Mouse (Mus musculus) embryonic facial prominence, embryonic 11.5 days (tissue): ENCODE results near the gene Retreg1. TPM values are rescaled to one million over a fixed set of nuclear protein-coding genes. Genes with fewer than 3 reads are reported as not detected.
A peak's percentile ranks its signal among the peaks of the same experiment; 100 is the strongest.

ENCODE experiments used
- ATAC-seq: fragments of 200-750 bp; cut with Nextera tagmentation; replicated peaks from 2 replicates; pipeline ENCODE4 v1.8.0; 2017; ENCODE audit warnings: low read depth; ENCODE audit not compliant: insufficient number of reproducible peaks, low FRiP score, low TSS enrichment
- DNase-seq: peaks from one replicate; pipeline ENCODE4 v3.0.0-alpha.2; 2015; ENCODE audit warnings: low spot score
- H3K27ac ChIP-seq: fragments of 300-500 bp; sonication (generic); replicated peaks from 2 replicates; pipeline ENCODE4 v1.5.1; 2014; ENCODE audit warnings: mild to moderate bottlenecking, low read depth, low read length, control low read depth
- H3K27me3 ChIP-seq: fragments of 300-500 bp; sonication (generic); 2 replicates; pipeline ENCODE4 v1.6.1; 2014; ENCODE audit warnings: mild to moderate bottlenecking, low read length, moderate library complexity, mixed read lengths; ENCODE audit not compliant: control insufficient read depth, insufficient read depth
- H3K36me3 ChIP-seq: fragments of 300-500 bp; sonication (generic); replicated peaks from 2 replicates; pipeline ENCODE4 v1.6.1; 2014; ENCODE audit warnings: low read depth, mild to moderate bottlenecking, low read length, moderate library complexity, mixed read lengths; ENCODE audit not compliant: control insufficient read depth, insufficient read depth
- H3K4me1 ChIP-seq: fragments of 300-500 bp; sonication (generic); 2 replicates; pipeline ENCODE4 v1.6.1; 2014; ENCODE audit warnings: low read length, mixed read lengths; ENCODE audit not compliant: control insufficient read depth, insufficient read depth
- H3K4me2 ChIP-seq: fragments of 300-500 bp; sonication (generic); 2 replicates; pipeline ENCODE4 v1.6.1; 2014; ENCODE audit warnings: low read depth, mild to moderate bottlenecking, control low read depth, low read length, moderate library complexity
- H3K4me3 ChIP-seq: fragments of 300-500 bp; sonication (generic); 2 replicates; pipeline ENCODE4 v1.5.1; 2014; ENCODE audit warnings: low read depth, low read length, control low read depth
- H3K9ac ChIP-seq: fragments of 300-500 bp; sonication (generic); replicated peaks from 2 replicates; pipeline ENCODE4 v1.6.1; 2014; ENCODE audit warnings: mild to moderate bottlenecking, control low read depth, low read length
- H3K9me3 ChIP-seq: fragments of 300-500 bp; sonication (generic); replicated peaks from 2 replicates; pipeline ENCODE4 v1.6.1; 2016; ENCODE audit warnings: mild to moderate bottlenecking, low read length, inconsistent platforms, mixed read lengths; ENCODE audit not compliant: control insufficient read depth
- WGBS: fragments of 180-500 bp; shearing (Covaris S2); extraction: QIAGEN DNeasy Blood & Tissue Kit; methylation state at CpG from one replicate; pipeline ENCODE4 v1.1.7; 2014; 5-methylcytosine and 5-hydroxymethylcytosine counted together
- polyA plus RNA-seq: library from polyadenylated mRNA; unstranded; fragments of >200 nt; fragmentation: Nextera tagmentation; extraction: Ambion mirVana; gene quantifications from 2 replicates; pipeline ENCODE4 v1.2.1, GENCODE M21; 2014

Gene Retreg1
- polyA plus RNA-seq, 1 experiment from 2014 or later, result 5.1 TPM

- no peaks in the 10 kb centered on the region for H3K4me1 ChIP-seq
- H3K27ac ChIP-seq, result no peak overlapping the region
- DNase-seq (no peak), ATAC-seq (no peak)
- H3K36me3 ChIP-seq, result no peaks in the 10 kb centered on the region
- no peaks in the 10 kb centered on the region for H3K27me3 ChIP-seq
- H3K9ac ChIP-seq, result no peak overlapping the region
- no peaks in the 10 kb centered on the region for H3K9me3 ChIP-seq
- H3K4me2 ChIP-seq, result no peak overlapping the region
- no peak overlapping the region for H3K4me3 ChIP-seq
- WGBS, result 58% methylated on average over 16 of the region's 16 CpGs
These were observed 90.1 kb downstream of the Retreg1 start for GRCm38 (mm10) chr15:25932937-25933684.

GRCm38 (mm10) chr15:25933685-25934108 is 90.7 kb downstream of the Retreg1 start:
- Histone ChIP-seq H3K27me3 (no peaks in the 10 kb centered on the region), H3K9ac (no peak overlapping the region), H3K4me1 (no peaks in the 10 kb centered on the region), H3K9me3 (no peaks in the 10 kb centered on the region), H3K36me3 (no peaks in the 10 kb centered on the region), H3K4me2 (no peak overlapping the region), H3K4me3 (no peak overlapping the region), H3K27ac (no peak overlapping the region)
- WGBS, result 61% methylated on average over 7 of the region's 7 CpGs
- DNase-seq, result no peak
- ATAC-seq, result no peak

DNA sequence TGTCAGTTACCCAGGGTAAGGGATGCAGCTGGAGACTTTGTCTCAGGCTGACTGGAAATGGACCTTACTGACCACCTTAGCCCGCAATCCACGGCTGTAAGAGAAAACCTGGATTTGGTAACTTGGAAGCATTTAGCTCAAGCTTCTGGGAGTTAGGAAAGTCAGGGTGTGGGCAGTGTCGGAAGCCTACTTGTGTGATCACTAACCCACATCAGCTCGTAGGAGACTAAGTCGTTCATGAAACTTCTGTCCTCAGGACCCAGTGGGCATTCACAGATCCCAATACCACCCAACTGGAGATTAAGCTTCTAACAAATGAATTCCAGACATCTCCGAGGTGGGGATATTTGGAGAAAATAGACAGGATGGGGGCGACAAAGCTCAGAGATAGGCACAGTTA is 91.4 kb downstream of the Retreg1 start:
- Histone ChIP-seq H3K9ac (no peak overlapping the region), H3K9me3 (no peaks in the 10 kb centered on the region), H3K4me1 (no peaks in the 10 kb centered on the region), H3K36me3 (no peaks in the 10 kb centered on the region), H3K27me3 (no peaks in the 10 kb centered on the region), H3K4me3 (no peak overlapping the region), H3K27ac (no peak overlapping the region), H3K4me2 (no peak overlapping the region)
- ATAC-seq, result no peak
- no peak for DNase-seq
- WGBS, result 80% methylated on average over 7 of the region's 7 CpGs

DNA sequence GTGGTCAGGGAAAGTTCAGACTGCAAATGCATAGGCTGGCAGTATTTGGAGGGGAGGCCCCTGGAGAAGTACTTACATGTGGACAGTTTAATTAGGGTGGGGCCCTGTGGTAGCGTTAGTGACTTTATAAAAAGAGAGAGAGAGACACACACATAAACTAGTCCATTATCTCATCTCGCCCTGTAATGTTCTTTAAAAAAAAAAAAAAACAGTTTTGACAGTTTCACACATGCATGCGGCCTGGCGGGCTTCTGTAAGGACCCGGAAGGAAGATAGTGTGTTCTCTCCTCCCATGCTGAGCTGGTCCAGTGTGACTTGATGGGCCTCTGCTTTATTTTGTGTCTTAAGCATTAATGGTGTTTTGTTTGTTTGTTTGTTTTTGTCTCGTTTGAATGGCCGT is 95.5 kb downstream of the Retreg1 start:
- no peaks in the 10 kb centered on the region for H3K27me3 ChIP-seq
- DNase-seq (no peak), ATAC-seq (no peak)
- H3K4me2 ChIP-seq, result no peak overlapping the region
- 84% methylated on average over 7 of the region's 7 CpGs for whole genome bisulfite sequencing
- H3K9me3 ChIP-seq, result no peaks in the 10 kb centered on the region
- H3K4me1 ChIP-seq, result no peaks in the 10 kb centered on the region
- H3K4me3 ChIP-seq, result no peak overlapping the region
- H3K27ac ChIP-seq, result no peak overlapping the region
- H3K9ac ChIP-seq, result no peak overlapping the region
- no peaks in the 10 kb centered on the region for H3K36me3 ChIP-seq

- H3K9ac ChIP-seq, result peak overlapping the region; percentile 9; the same call in 1 of the 2 replicates
- 33% methylated on average over 24 of the region's 24 CpGs for WGBS
- H3K9me3 ChIP-seq, result no peaks in the 10 kb centered on the region
- no peaks in the 10 kb centered on the region for H3K36me3 ChIP-seq
- no peaks in the 10 kb centered on the region for H3K27me3 ChIP-seq
- no peak overlapping the region for H3K27ac ChIP-seq
- no peak overlapping the region for H3K4me3 ChIP-seq
- no peak overlapping the region for H3K4me2 ChIP-seq
- DNase-seq, result peak; percentile 35
- no peak for ATAC-seq
- no peaks in the 10 kb centered on the region for H3K4me1 ChIP-seq
These were observed 97.7 kb downstream of the Retreg1 start for GRCm38 (mm10) chr15:25940397-25941377.

DNA sequence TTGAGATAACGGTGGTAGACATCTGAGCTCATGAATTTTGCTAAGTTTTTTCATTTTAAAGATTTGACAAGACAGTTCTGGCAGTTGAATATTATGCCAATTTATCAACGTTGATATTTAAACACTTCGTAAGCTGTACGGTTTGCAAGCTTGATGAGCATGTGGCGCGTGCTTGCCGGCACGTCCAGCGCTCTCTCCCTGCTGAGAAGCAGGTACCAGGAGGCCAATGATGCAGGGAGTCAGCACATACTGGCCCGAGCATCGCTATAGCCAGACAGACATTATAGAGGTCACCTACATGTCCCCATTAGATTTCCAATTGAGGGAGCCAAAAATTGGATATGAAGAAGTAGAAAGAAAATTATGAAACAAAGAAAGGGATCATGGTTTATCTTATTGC is 98.5 kb downstream of the Retreg1 start:
- Histone ChIP-seq H3K36me3 (no peaks in the 10 kb centered on the region), H3K9me3 (no peaks in the 10 kb centered on the region), H3K4me3 (no peak overlapping the region), H3K4me1 (no peaks in the 10 kb centered on the region), H3K9ac (no peak overlapping the region), H3K4me2 (no peak overlapping the region), H3K27ac (no peak overlapping the region), H3K27me3 (no peaks in the 10 kb centered on the region)
- 80% methylated on average over 11 of the region's 11 CpGs for WGBS
- DNase-seq (no peak), ATAC-seq (no peak)

- no peaks in the 10 kb centered on the region for H3K36me3 ChIP-seq
- H3K27me3 ChIP-seq, result no peaks in the 10 kb centered on the region
- H3K9ac ChIP-seq, result no peak overlapping the region
- ATAC-seq (no peak), DNase-seq (no peak)
- 71% methylated on average over 4 of the region's 4 CpGs for WGBS
- H3K4me1 ChIP-seq, result no peaks in the 10 kb centered on the region
- no peaks in the 10 kb centered on the region for H3K9me3 ChIP-seq
- H3K4me3 ChIP-seq, result no peak overlapping the region
- no peak overlapping the region for H3K4me2 ChIP-seq
- no peak overlapping the region for H3K27ac ChIP-seq
These were observed 99.4 kb downstream of the Retreg1 start for GRCm38 (mm10) chr15:25942415-25942814.
